Mouse (Mus musculus): ENCODE measurements around the gene Mdga2.

Mdga2 gene

GRCm38 (mm10) chr12:67222221-67223025, at the start of gene Mdga2:
Gene Mdga2, minus strand, starts transcription at chr12:67222549.
- DNase-seq (ENCODE audit: low read depth, low spot score) = peak; percentile 60

GRCm38 (mm10) chr12:67267409-67267808, 45.1 kb upstream of the Mdga2 start:
- DNase-seq (ENCODE audit: low read depth, low spot score) = peak; percentile 45

- DNase-seq (ENCODE audit: low read depth, low spot score) = no peak
These were observed 1.2 kb upstream of the Mdga2 start for GRCm38 (mm10) chr12:67223530-67223929.

- DNase-seq (ENCODE audit: low read depth, low spot score) = peak; percentile 70
These were observed 774 bp downstream of the Mdga2 start for GRCm38 (mm10) chr12:67221329-67222220.

GRCm38 (mm10) chr12:67220641-67221231, 1.6 kb downstream of the Mdga2 start:
- peak; percentile 50 for DNase-seq (ENCODE audit: low read depth, low spot score)

- no peak for DNase-seq (ENCODE audit: low read depth, low spot score)
These were observed 2.3 kb downstream of the Mdga2 start for GRCm38 (mm10) chr12:67220041-67220440.

GRCm38 (mm10) chr12:67219564-67219963, 2.8 kb downstream of the Mdga2 start:
- peak; percentile 5 for DNase-seq (ENCODE audit: low read depth, low spot score)

GRCm38 (mm10) chr12:67212801-67213200, 9.5 kb downstream of the Mdga2 start:
- no peak for DNase-seq (ENCODE audit: low read depth, low spot score)

GRCm38 (mm10) chr12:67178155-67178554, 44.2 kb downstream of the Mdga2 start:
- DNase-seq (ENCODE audit: low read depth, low spot score) = no peak

- no peak for DNase-seq (ENCODE audit: low read depth, low spot score)
These were observed 65.6 kb downstream of the Mdga2 start for GRCm38 (mm10) chr12:67156569-67157237.

GRCm38 (mm10) chr12:67153077-67153476, 69.3 kb downstream of the Mdga2 start:
- no peak for DNase-seq (ENCODE audit: low read depth, low spot score)

- DNase-seq (ENCODE audit: low read depth, low spot score) = no peak
These were observed 80.7 kb downstream of the Mdga2 start for GRCm38 (mm10) chr12:67141605-67142004.

GRCm38 (mm10) chr12:67140131-67140530, 82.2 kb downstream of the Mdga2 start:
- no peak for DNase-seq (ENCODE audit: low read depth, low spot score)

GRCm38 (mm10) chr12:67127457-67127856, 94.9 kb downstream of the Mdga2 start:
- DNase-seq (ENCODE audit: low read depth, low spot score) = no peak

- no peak for DNase-seq (ENCODE audit: low read depth, low spot score)
These were observed 98.5 kb downstream of the Mdga2 start for GRCm38 (mm10) chr12:67123874-67124273.

GRCm38 (mm10) chr12:67118652-67119515, 103.5 kb downstream of the Mdga2 start:
- DNase-seq (ENCODE audit: low read depth, low spot score) = no peak

- DNase-seq (ENCODE audit: low read depth, low spot score) = no peak
These were observed 118.2 kb downstream of the Mdga2 start for GRCm38 (mm10) chr12:67104171-67104570.

- no peak for DNase-seq (ENCODE audit: low read depth, low spot score)
These were observed 127.9 kb downstream of the Mdga2 start for GRCm38 (mm10) chr12:67094414-67094813.

- DNase-seq (ENCODE audit: low read depth, low spot score) = no peak
These were observed 131.9 kb downstream of the Mdga2 start for GRCm38 (mm10) chr12:67090420-67090965.
